Mouse (Mus musculus) C3H10T1/2 (cell line): Measurements from ENCODE around the gene Scgb1b30. TPM values are rescaled to one million over a fixed set of nuclear protein-coding genes. Genes with fewer than 3 reads are reported as not detected.

Experiments
- polyA plus RNA-seq, 2 experiments: library from polyadenylated mRNA; unstranded; fragments of >200 nt; fragmentation: generic; extraction: Trizol; gene quantifications; one replicate each; pipeline ENCODE4 v1.2.1; 2012; ENCODE audit warnings: missing spikeins in 2 of 2

Scgb1b30 gene
- polyA plus RNA-seq: not detected

GRCm38 (mm10) chr7:34094911-34095481, at the start of gene Scgb1b30:
Gene Scgb1b30 (plus strand): TSS chr7:34095431.

DNA sequence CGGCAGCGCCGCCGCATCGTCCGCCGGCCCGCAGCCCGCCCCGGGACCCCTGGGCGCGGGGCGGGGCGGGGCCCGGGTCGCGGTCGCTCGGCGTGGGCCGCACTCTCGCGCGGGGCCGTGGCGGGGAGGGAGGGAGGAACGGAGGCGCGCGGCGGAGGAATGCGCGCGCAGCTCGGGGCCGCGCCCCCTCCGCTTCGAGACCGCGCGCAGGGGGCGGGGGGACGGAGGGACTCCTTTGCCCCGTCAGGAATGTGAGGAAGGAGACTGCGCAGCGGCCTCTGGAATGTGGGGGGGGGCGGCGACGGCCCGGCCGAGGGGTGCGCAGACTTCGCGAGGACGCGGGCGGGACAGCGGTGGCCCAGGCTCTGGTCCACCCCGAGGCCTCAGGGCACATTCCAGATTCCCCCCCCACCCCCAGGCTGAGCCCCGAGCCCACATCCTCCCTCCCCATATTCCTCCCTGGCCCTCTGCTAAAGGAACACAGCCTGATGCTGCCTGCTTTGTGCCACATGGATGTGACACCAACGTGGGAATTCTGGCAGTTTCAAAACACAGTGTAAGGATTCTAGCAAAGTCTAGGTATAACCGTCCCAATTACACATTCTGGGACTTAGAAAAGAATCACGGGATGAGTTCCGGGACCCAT, 38.0 kb downstream of the Scgb1b30 start, which contains the start of gene Wtip:
Gene Wtip, minus strand, starts transcription at position 152 of the 646 bp plus-strand sequence.

Other genes with a start within 250 kb of the Scgb1b30 start
- gene Scgb2b26, start 150.4 kb upstream of the Scgb1b30 start, polyA plus RNA-seq: not detected
- gene Scgb2b27, start 81.5 kb upstream of the Scgb1b30 start, polyA plus RNA-seq: not detected
- not detected for gene Scgb1b27, start 73.9 kb upstream of the Scgb1b30 start, polyA plus RNA-seq
- 10 to 100 TPM; 34.4 to 36.7 TPM for gene Wtip, start 37.8 kb downstream of the Scgb1b30 start, polyA plus RNA-seq
- 10 to 100 TPM; 12.7 to 51.9 TPM for gene Uba2, start 74.2 kb downstream of the Scgb1b30 start, polyA plus RNA-seq
- gene Pdcd2l, start 101.2 kb downstream of the Scgb1b30 start, polyA plus RNA-seq: 10 to 100 TPM; 21.8 to 24.0 TPM
- 100 to 1,000 TPM; 180 to 688 TPM for gene Gpi1, start 134.9 kb downstream of the Scgb1b30 start, polyA plus RNA-seq
- gene Gm6096, start 155.6 kb downstream of the Scgb1b30 start, polyA plus RNA-seq: under 1 TPM in 1 of 2 experiments, not detected in 1; 0.19 TPM
- 1 to 10 TPM in 1 of 2 experiments, under 1 TPM in 1; 0.36 to 6.1 TPM for gene 4931406P16Rik, start 218.1 kb downstream of the Scgb1b30 start, polyA plus RNA-seq